Mouse (Mus musculus): Measurements from ENCODE around the gene Cntnap5c.

Cntnap5c gene

DNA sequence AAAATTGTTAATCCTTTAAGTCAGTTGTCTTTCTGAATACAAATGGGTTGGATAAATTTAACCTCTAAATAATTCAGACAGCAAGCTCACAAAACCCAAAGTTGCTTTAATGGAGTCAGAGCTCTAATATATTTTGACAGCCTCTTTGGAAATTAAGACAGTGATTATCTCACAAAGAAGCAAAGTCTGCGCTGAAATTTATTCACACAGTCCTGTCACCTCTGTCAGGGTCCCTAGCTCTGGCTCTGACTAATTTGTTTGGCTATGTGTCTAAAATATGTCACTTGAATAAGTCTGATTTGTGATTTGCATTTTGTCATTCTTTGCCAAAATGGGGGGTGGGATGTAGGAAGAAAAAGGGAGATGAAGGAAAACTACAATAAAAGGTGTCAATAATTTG, 234.0 kb downstream of the Cntnap5c start:
- no peak for DNase-seq (ENCODE audit: low read depth, low spot score)

DNA sequence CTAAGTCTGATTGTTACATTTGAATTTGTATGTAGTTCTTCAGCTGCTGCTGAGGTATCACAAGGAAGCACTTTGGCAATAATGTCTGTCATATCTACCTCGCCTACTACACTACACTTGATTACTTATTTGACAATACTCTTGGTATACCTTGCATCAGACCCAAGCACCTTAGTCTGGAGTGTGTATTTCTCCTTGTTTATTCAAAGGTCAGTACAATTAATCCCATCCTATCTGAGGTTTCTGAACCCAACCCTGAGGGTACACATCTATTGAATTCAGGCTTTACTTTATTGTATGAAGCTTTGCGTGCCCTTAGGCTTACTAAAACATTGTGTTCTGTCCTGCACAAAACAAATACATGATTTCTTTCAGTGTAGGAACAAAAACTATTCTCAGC, 235.1 kb downstream of the Cntnap5c start:
- no peak for DNase-seq (ENCODE audit: low read depth, low spot score)

DNA sequence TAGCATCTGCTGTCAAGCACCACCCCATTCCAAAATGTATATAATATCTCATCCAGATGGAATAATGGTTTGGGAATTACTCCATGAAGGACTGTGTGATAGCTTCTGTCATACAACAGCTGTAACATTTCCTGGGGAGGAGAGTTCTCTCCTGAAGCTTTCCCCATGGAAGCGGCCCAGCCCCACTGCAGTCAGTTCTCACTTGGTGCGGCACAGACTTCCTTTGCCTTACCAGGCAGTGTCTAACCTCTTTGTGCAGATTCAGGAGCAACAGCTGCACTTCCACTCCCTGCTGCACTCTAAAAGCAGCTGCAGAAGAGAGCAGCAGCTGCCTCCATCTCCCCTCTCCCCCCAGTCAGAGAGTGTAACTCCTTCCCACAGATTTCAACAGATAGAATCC, 271.8 kb downstream of the Cntnap5c start:
- DNase-seq (ENCODE audit: low read depth, low spot score): no peak

DNA sequence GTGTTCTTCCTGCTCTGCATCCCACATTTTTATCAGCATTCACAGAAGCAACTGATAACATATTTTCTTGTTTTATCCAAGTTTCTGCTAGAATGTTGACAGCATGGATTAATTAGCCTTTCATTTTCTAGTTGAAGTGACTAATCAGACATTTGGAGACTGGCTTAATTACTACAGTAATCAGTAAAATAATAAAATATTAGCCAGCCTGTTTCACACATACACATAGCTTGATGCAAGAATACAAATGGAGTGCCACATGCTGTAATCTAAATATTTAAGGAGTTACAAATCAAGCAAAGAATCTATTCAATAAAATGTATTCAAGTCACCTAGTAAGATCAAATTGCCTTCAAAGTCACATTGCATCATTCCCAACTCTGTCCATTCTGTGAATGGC, 275.8 kb downstream of the Cntnap5c start:
- DNase-seq (ENCODE audit: low read depth, low spot score): no peak

DNA sequence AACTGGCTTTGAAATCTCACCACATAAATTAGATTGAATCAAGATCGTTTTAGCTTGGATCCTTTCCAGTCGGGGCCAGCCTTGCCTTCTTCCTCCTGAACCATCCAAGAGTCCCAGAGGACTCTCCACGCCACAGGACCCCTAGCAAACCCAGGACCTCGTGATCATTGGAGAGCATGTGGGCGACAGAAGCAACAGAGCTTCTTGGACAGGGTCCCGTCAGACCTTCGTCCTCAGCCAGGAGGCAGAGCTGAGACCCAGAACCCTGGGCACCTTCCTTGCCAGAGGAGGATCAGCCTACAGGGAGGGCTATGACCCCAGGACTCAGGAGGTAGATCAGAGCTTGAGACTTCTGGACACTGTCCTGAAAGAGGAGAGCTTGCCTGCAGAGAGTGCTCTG, 300.5 kb downstream of the Cntnap5c start:
- no peak for DNase-seq (ENCODE audit: low read depth, low spot score)

DNA sequence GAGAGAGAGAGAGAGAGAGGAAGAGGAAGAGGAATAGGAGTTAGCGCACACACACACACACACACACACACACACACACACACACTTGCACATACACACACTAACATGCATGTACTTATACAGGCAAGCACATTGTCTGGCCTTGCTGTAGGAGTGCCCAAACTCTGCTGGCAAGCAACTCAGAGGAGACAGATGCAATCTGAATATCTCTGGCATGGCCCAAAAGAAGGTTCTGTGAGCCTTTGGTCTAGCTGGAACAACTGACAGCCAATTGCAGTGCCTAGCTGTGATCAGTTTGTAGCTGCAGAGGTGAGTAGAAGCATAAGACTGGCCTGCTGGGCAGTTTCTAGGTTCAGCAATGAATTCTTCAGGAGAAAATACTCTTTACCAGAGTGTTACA, 313.3 kb downstream of the Cntnap5c start:
- no peak for DNase-seq (ENCODE audit: low read depth, low spot score)

DNA sequence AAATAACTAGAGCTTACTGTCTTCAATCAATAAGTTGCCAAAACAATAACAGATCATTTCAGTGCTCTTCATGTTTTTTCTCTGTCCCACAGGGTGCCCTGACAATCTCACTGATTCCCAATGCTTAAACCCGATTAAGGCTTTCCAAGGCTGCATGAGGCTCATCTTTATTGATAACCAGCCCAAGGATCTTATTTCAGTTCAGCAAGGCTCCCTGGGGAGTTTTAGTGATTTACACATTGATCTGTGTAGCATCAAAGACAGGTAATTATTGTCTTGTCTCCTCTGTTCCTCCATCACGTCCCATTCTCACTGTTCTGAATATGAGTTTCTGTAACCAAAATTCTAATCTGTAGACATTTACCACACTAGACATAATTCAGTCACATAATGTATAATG, 335.1 kb downstream of the Cntnap5c start:
- no peak for DNase-seq (ENCODE audit: low read depth, low spot score)

DNA sequence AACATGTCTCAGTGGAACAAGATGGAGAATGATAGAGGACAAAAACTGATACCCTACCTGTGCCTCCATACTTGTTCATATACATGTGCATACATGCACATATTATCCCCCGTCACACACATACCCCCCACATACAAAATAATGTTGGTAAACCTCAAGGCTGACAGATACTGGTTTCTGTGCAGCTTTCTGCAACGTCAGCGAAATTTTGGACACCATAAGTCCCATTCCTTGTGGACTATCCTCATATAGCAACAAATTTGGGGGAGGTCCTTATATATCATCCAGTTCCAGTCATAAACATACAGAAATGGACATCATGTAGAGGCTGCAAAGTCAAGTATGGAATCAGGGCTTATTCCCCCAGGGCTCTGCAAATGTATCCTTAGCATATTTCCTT, 338.5 kb downstream of the Cntnap5c start:
- DNase-seq (ENCODE audit: low read depth, low spot score): no peak

DNA sequence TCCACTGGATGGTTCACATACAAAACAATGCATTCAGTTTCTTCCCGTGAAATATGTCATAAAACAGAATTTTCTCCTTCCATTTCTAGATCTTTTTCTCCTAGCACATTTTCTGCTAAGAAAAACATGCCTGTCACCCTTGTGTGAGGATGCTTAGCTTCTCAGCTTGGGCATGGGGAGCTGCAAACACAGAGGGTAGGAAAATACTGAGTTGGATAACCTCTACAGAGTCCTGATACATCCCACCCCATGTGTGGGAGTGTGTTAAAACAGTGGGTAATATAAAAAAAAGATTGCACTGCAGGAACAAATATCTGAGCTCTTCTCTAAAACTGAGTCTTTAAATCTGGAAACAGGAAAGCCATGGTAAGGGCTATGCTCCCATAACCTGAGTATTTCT, 339.0 kb downstream of the Cntnap5c start:
- no peak for DNase-seq (ENCODE audit: low read depth, low spot score)

DNA sequence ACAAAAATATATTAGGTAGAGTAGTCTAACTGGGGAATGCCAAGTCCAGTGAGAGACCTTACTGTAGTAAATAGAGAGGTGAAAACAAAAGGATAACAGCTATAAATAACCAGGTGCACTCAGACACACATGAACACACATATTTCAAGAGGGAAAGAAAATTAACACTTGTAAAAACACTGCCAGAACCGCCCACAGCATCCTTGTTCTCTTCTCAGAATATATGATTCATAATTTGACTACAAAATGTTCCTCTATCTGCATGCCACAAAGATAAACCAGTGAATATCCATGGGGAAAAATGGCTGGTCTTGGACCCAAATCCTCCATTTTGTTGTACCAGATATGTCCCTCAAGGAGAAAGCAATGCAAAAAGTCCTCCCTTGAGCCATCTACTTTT, 417.8 kb downstream of the Cntnap5c start:
- no peak for DNase-seq (ENCODE audit: low read depth, low spot score)

DNA sequence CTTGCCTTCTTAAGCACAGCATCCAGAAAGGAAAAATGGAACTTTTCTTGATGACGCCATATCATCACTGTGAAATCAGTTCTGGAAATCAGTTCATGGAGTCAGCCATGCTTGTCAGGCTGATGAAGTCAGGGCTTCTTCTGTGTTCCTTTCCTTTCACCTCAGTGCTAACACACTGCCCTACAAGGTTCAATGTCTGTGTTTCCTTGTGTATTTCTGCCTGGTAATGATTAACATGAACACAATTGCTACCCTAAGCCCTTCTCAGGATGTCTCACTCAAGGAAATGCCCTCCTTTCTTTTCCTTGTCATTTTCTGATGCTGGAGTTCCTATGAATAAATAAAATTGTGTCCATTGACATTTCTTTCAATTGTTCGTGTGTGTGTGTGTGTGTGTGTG, 431.8 kb downstream of the Cntnap5c start:
- no peak for DNase-seq (ENCODE audit: low read depth, low spot score)

DNA sequence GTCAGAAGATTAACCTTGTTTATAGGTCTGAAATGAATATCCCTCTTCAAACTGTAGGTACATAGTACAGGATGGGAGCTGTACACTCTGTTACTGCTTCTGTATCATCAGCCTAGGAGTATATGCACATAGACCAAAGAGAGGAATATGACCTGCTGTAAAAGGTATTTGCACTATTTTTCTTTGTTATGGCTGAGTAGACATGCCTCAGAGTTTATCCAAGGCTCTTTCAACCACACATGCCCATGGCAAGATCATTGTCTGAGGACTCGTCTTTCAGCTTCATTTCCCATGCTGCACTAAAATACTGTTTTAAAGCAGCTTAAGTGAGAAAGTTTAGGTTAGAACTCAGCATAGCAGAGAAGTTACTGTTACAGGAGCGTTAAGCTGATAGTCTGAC, 498.7 kb downstream of the Cntnap5c start:
- no peak for DNase-seq (ENCODE audit: low read depth, low spot score)

DNA sequence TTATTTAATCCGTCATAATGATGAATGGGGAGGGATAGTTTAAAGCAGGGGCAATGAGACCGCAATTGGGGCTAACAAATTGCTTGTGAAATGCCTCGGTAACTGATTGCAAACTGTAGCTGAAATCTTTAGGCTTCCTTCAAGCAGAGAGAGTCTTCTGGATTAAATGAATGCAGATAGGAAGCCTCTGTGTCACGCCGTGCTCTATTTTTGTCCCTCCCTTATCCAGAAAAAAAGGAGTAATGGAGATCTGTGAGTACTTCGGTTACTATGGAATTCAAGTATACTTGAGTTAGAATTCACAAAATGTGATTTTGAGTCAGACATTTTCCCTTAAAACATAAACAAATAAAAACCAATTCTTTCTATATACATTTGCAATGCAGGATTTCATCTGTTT, 581.9 kb downstream of the Cntnap5c start:
- no peak for DNase-seq (ENCODE audit: low read depth, low spot score)

DNA sequence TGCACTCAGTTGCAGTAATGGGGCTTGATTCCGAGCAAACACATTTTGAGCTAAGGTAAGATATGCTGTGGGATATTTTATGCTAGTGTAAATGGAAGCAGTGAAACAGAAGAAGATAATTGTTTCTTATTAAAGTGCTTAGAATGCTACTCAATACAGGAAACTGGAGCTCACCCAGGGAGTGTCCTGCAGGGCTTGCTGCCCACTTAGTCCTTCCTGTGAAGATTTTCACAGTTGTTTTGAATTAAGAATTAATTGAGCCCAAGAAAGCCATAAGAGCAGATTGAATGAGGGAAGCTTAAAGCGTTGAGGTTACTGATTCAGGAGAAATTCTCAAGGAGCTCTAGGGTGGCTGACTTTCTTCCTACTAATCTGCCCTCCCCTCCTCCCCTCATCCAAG, 586.9 kb downstream of the Cntnap5c start:
- DNase-seq (ENCODE audit: low read depth, low spot score): no peak

DNA sequence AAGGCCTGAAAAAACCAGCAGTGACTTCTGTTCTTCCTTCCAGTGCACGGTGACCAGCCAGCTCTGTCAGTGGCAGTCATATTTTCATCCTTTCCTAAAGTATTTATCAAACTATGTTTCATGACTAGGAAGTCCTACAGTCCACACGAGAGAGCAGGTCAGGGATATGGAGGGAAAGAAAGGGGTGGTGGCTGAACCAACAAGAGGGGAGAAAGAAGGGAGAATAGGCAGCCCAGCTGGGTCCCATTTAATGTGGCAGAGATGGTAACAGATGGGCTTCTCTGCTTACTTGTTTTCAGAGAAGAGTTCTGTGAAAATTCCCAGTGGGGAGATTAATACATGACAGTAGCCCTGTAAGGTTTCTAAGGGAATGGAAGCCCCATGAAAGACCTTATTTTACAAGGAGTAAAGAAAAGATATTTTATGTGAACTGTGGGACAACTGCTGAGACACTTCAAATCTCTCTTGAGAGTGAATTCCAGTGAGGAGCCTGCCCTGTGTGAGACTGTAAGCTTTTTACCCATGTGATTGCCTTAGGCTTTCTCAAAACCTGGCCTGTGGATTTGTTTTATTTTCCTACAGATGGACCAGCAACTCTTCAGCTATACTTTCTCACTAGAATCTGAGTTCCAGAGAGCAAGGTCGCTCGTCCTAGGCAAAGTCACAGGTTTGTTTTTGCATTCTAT, 594.4 kb downstream of the Cntnap5c start:
- DNase-seq (ENCODE audit: low read depth, low spot score): no peak

DNA sequence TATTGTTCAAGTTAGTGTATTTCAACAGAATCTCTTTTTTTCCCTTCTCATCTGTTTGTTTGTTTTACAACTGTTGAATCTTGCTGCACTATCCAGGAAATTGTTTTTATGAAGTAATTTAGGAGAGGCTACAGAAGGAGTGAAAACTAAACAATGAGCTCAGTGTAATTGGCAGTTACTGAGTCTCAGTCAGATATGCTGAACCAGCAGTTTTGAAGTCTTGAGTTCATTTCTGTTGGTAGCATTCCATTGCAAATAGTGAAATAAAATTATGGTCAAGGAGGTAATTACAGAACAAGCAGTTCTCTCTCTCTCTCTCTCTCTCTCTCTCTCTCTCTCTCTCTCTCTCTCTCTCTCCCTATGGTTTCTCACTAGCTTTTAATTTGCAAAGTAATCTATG, 600.7 kb downstream of the Cntnap5c start:
- no peak for DNase-seq (ENCODE audit: low read depth, low spot score)

DNA sequence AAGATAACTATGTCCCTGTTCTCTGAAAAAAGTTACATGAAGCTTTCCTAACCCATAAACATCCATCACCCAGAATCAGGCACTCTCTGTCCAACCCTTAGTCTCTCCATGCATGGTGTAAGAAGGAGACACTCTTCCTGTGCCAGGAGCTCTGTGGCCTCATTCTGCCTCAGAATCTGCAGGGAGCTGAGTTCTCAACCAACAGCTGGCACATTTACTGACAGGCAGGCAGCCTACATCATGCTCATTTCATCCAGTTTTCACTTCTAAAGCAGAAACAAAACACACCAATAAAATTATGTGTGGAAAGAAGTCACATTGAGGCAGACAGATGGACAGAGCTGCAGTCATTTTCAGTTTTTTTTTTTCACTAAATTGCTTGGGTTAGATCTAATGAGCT, 638.4 kb downstream of the Cntnap5c start:
- no peak for DNase-seq (ENCODE audit: low read depth, low spot score)

DNA sequence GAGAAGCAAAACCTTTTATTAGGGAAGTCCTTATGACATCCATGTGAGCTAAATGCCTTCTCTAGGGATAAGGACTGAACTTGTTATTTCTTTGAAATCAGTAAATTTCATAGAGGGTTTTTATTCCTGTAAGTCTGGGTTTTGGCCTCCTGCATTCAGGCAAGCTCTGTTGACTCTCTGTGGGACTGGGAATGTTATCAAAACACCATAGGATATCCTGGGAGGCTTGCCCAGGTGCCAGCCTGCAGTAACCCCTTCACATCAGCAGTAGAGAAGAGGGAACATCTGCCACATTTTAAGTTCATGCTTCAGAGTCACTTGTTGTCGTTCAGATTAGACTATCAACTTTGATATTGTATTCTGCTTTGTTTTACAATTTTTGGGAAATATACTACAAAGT, 639.4 kb downstream of the Cntnap5c start:
- DNase-seq (ENCODE audit: low read depth, low spot score): no peak

DNA sequence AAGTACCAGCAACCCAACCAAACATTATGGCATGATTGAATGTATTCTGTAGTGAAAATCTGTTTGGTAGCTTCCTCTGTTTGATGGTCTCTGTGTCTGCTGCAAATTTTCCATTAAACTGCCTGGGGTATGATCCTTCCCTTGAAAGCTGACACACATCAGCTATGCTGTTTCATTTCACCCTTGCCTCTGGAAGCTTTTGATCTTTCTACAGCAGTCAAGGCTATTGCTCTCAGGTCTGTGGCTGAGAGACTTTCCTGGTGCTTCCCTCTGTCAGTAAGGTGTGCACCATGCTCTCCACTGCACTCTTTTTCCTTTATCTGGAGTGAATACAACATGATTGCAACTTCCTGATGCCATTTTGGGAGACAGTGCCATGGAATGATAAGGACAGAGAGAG, 668.1 kb downstream of the Cntnap5c start:
- DNase-seq (ENCODE audit: low read depth, low spot score): no peak

Measured in WW6 (cell line).